Mouse (Mus musculus) intestine, embryonic 14.5 days (tissue): ENCODE measurements around the gene Srebf1. TPM values are rescaled to one million over a fixed set of nuclear protein-coding genes. Genes with fewer than 3 reads are reported as not detected.

Source experiments
- ATAC-seq: fragments of 200-750 bp; cut with Nextera tagmentation; replicated peaks from 2 replicates; pipeline ENCODE4 v1.8.0; 2017; ENCODE audit warnings: low read depth, moderate number of reproducible peaks, moderate TSS enrichment, moderate library complexity; ENCODE audit not compliant: low FRiP score, low TSS enrichment
- DNase-seq: peaks from one replicate; pipeline ENCODE4 v3.0.0-alpha.2; 2018; ENCODE audit warnings: low spot score
- H3K27ac ChIP-seq: fragments of 300-500 bp; sonication (generic); 2 replicates; pipeline ENCODE4 v1.5.1; 2014; ENCODE audit warnings: low read depth, mild to moderate bottlenecking, control low read depth
- H3K27me3 ChIP-seq: fragments of 300-500 bp; sonication (generic); replicated peaks from 2 replicates; pipeline ENCODE4 v1.6.1; 2014; ENCODE audit warnings: low read length, control low read depth; ENCODE audit not compliant: control insufficient read depth, insufficient read depth
- H3K36me3 ChIP-seq: fragments of 300-500 bp; sonication (generic); 2 replicates; pipeline ENCODE4 v1.6.1; 2014; ENCODE audit warnings: low read length, control low read depth; ENCODE audit not compliant: control insufficient read depth, insufficient read depth
- H3K4me1 ChIP-seq: fragments of 300-500 bp; sonication (generic); replicated peaks from 2 replicates; pipeline ENCODE4 v1.6.1; 2014; ENCODE audit warnings: low read length, control low read depth, mixed read lengths; ENCODE audit not compliant: control insufficient read depth, insufficient read depth
- H3K4me2 ChIP-seq: fragments of 300-500 bp; sonication (generic); 2 replicates; pipeline ENCODE4 v1.6.1; 2014; ENCODE audit warnings: low read length
- H3K4me3 ChIP-seq: fragments of 300-500 bp; sonication (generic); 2 replicates; pipeline ENCODE4 v1.5.1; 2014; ENCODE audit warnings: low read depth, low read length, control low read depth, mixed read lengths
- H3K9ac ChIP-seq: fragments of 300-500 bp; sonication (generic); 2 replicates; pipeline ENCODE4 v1.6.1; 2014; ENCODE audit warnings: mild to moderate bottlenecking, low read length
- H3K9me3 ChIP-seq: fragments of 300-500 bp; sonication (generic); 2 replicates; pipeline ENCODE4 v1.6.1; 2016; ENCODE audit warnings: low read length, control low read depth; ENCODE audit not compliant: control insufficient read depth
- WGBS: fragments of 180-500 bp; shearing (Covaris S2); extraction: QIAGEN DNeasy Blood & Tissue Kit; methylation state at CpG from one replicate; pipeline ENCODE4 v1.1.7; 2014; 5-methylcytosine and 5-hydroxymethylcytosine counted together
- polyA plus RNA-seq: library from polyadenylated mRNA; unstranded; fragments of >200 nt; fragmentation: Nextera tagmentation; extraction: Ambion mirVana; gene quantifications from 2 replicates; pipeline ENCODE4 v1.2.1, GENCODE M21; 2014

Srebf1 gene
- polyA plus RNA-seq, 1 experiment from 2014 or later = 97.7 TPM

GRCm38 (mm10) chr11:60163362-60163761 lies 59.0 kb downstream of the Srebf1 start:
- Histone ChIP-seq H3K4me1 (peaks cover 45% of the 10 kb centered on the region), H3K27ac (no peak overlapping the region), H3K36me3 (peaks cover 10% of the 10 kb centered on the region), H3K9me3 (no peaks in the 10 kb centered on the region), H3K4me2 (no peak overlapping the region), H3K4me3 (no peak overlapping the region), H3K27me3 (no peaks in the 10 kb centered on the region), H3K9ac (no peak overlapping the region)
- 83% methylated on average over 4 of the region's 4 CpGs for WGBS
- ATAC-seq (no peak), DNase-seq (no peak)

GRCm38 (mm10) chr11:60162547-60162946 lies 59.8 kb downstream of the Srebf1 start:
- H3K27me3 ChIP-seq = no peaks in the 10 kb centered on the region
- H3K9ac ChIP-seq = no peak overlapping the region
- H3K36me3 ChIP-seq = peaks cover 10% of the 10 kb centered on the region
- no peak overlapping the region for H3K4me3 ChIP-seq
- no peak for ATAC-seq
- H3K27ac ChIP-seq = no peak overlapping the region
- 86% methylated on average over 1 of the region's 1 CpGs for WGBS
- no peak overlapping the region for H3K4me2 ChIP-seq
- no peaks in the 10 kb centered on the region for H3K9me3 ChIP-seq
- H3K4me1 ChIP-seq = peaks cover 36% of the 10 kb centered on the region
- no peak for DNase-seq

DNA sequence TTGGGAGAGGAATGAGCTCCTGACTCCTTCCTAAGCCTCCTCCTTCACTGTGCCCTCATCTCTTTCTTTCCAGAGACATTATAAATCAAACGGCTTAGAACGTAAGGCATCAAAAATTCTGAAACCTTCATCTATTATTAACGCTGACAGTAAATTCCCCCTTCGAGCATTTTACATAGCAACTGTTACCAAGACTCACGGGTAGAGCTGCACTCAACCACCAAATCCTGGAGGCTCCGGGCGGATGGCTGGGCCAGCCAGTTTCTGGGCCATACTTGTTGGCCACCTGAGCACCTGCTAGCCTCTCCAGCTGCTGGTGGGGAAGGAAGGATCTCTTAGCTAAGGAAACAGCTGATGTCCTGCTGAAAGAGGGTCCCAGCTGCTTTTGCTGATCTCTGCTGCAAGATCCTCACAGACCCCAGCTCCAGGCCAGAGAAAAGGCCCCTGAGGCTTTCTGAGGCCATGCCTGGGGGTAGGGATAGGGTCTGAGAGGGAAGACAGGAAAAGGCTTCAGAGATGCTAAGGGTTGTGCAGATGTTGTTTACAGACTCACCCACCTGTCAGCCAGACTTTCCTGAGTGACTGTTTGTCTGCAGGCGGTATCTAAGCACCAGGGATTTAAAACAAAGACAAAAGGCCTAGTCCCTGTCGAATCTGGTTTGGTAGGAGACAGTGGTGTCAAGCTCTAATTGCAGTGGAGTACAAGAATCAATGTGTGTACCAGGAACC lies 61.1 kb downstream of the Srebf1 start:
- ATAC-seq = no peak
- 64% methylated on average over 9 of the region's 9 CpGs for WGBS
- peaks cover 33% of the 10 kb centered on the region for H3K4me1 ChIP-seq

DNA sequence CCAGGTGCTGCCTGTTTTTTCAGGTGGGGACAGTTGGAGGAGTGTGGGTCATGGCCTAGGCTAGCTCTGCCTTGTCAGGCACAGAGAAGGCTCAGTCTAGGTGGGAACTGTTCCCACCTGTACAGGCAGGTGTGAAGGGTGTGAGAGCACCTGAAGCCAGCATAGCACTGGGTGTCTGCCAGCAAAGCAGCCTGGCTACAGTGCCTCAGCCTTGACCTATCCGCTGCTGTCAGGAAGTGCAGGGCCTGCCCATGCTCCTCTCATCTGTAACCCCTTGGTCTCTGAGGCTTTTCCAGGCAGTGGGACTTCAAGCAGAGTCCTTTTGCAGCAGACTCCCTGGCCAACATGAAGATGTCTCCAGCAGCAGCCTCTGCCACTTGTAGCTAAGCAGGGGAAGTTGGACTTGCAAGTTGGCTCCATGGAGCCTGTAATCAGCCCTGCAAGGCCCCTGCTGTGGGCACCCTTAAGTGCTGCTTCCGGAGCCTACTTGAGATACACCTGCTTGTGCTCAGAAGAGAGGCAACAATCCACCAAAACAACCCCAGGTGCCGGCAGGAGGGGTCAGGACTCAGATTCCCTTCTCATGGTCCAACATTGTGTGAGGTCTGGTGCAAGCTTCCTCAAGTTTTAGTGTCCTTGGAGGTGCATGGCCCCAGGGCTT lies 61.8 kb downstream of the Srebf1 start:
- no peak for DNase-seq
- peaks cover 10% of the 10 kb centered on the region for H3K36me3 ChIP-seq
- H3K9me3 ChIP-seq = no peaks in the 10 kb centered on the region
- no peak overlapping the region for H3K9ac ChIP-seq
- no peak overlapping the region for H3K27ac ChIP-seq
- H3K4me2 ChIP-seq = no peak overlapping the region
- H3K4me3 ChIP-seq = no peak overlapping the region
- ATAC-seq = no peak
- H3K27me3 ChIP-seq = no peaks in the 10 kb centered on the region
- H3K4me1 ChIP-seq = peaks cover 33% of the 10 kb centered on the region
- WGBS = 56% methylated on average over 3 of the region's 3 CpGs

More for the DNA sequence above, 61.1 kb downstream of the Srebf1 start:
- no peak overlapping the region for H3K9ac ChIP-seq
- H3K4me3 ChIP-seq = no peak overlapping the region
- peaks cover 10% of the 10 kb centered on the region for H3K36me3 ChIP-seq
- no peaks in the 10 kb centered on the region for H3K27me3 ChIP-seq
- no peak overlapping the region for H3K27ac ChIP-seq
- no peak for DNase-seq
- H3K4me2 ChIP-seq = no peak overlapping the region
- H3K9me3 ChIP-seq = no peaks in the 10 kb centered on the region

- Histone ChIP-seq H3K27ac (no peak overlapping the region), H3K4me2 (no peak overlapping the region), H3K4me3 (no peak overlapping the region), H3K27me3 (no peaks in the 10 kb centered on the region), H3K9ac (no peak overlapping the region), H3K9me3 (no peaks in the 10 kb centered on the region), H3K36me3 (peaks cover 14% of the 10 kb centered on the region), H3K4me1 (peaks cover 30% of the 10 kb centered on the region)
- DNase-seq (no peak), ATAC-seq (no peak)
- 84% methylated on average over 5 of the region's 5 CpGs for WGBS
Observed at GRCm38 (mm10) chr11:60159955-60160354, 62.4 kb downstream of the Srebf1 start.

- Histone ChIP-seq H3K4me3 (no peak overlapping the region), H3K36me3 (peaks cover 29% of the 10 kb centered on the region), H3K27me3 (no peaks in the 10 kb centered on the region), H3K9ac (no peak overlapping the region), H3K9me3 (no peaks in the 10 kb centered on the region), H3K4me1 (peaks cover 16% of the 10 kb centered on the region), H3K27ac (no peak overlapping the region), H3K4me2 (no peak overlapping the region)
- ATAC-seq (no peak), DNase-seq (no peak)
- 76% methylated on average over 4 of the region's 4 CpGs for WGBS
Observed at GRCm38 (mm10) chr11:60158271-60158670, 64.1 kb downstream of the Srebf1 start.

- WGBS = 84% methylated on average over 5 of the region's 5 CpGs
- Histone ChIP-seq H3K27ac (no peak overlapping the region), H3K9me3 (no peaks in the 10 kb centered on the region), H3K36me3 (peaks cover 30% of the 10 kb centered on the region), H3K4me1 (peaks cover 10% of the 10 kb centered on the region), H3K9ac (no peak overlapping the region), H3K4me2 (no peak overlapping the region), H3K4me3 (no peak overlapping the region), H3K27me3 (no peaks in the 10 kb centered on the region)
- ATAC-seq (no peak), DNase-seq (no peak)
Observed at GRCm38 (mm10) chr11:60155690-60156089, 66.7 kb downstream of the Srebf1 start.

- Histone ChIP-seq H3K9ac (no peak overlapping the region), H3K27ac (no peak overlapping the region), H3K9me3 (no peaks in the 10 kb centered on the region), H3K27me3 (no peaks in the 10 kb centered on the region), H3K36me3 (peaks cover 26% of the 10 kb centered on the region), H3K4me2 (no peak overlapping the region), H3K4me3 (no peak overlapping the region), H3K4me1 (peaks cover 5% of the 10 kb centered on the region)
- WGBS = 88% methylated on average over 3 of the region's 3 CpGs
- no peak for ATAC-seq
- no peak for DNase-seq
Observed at GRCm38 (mm10) chr11:60153936-60154335, 68.4 kb downstream of the Srebf1 start.

- no peak for DNase-seq
- H3K9ac ChIP-seq = no peak overlapping the region
- H3K4me1 ChIP-seq = peaks cover 4% of the 10 kb centered on the region; the same call in 1 of the 2 replicates
- H3K9me3 ChIP-seq = no peaks in the 10 kb centered on the region
- H3K27ac ChIP-seq = no peak overlapping the region
- WGBS = 83% methylated on average over 1 of the region's 1 CpGs
- no peak overlapping the region for H3K4me3 ChIP-seq
- ATAC-seq = no peak
- peaks cover 37% of the 10 kb centered on the region for H3K36me3 ChIP-seq
- H3K27me3 ChIP-seq = no peaks in the 10 kb centered on the region
- H3K4me2 ChIP-seq = no peak overlapping the region
Observed at GRCm38 (mm10) chr11:60152339-60152738, 70.0 kb downstream of the Srebf1 start.
